23 mouse cellular contexts compared by ENCODE assay signal in the genomic region with DNA sequence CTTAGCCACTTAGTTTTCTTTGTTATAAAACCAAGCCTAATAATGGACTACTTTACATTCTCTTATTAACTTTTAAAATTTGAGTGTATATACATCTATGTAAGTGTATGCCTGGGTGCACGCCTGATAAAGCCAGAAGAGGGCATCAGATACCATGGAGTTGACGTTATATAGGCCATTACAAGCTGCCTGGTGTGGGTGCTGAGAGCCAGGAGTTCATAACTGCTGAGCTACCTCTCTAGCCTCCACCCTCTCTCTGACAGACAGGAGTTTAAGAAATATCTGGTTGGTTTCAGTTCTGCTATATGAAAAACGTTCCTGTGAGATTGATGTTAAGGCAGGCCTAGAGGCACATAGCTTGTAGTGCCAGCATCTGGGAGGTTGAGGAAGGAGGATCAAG. TPM values are rescaled to one million over a fixed set of nuclear protein-coding genes. Genes with fewer than 3 reads are reported as not detected.
DNase-seq lines count a peak whose midpoint lies in the region; ATAC-seq and TF ChIP-seq lines count a peak whose summit lies in the region.
"Had no signal": no experiment of that assay in that cellular context is flagged by ENCODE, and none has a peak within 500 bp of the region (broad histone marks: within the 10 kb centered on the region; RNA-seq: fewer than 3 reads in every experiment).

No protein-coding gene starts in this region.

- no peak for ATAC-seq in lung, embryonic 14.5 days (ENCODE audit: insufficient read depth)
- peak; percentile 94 for ATAC-seq in megakaryocyte progenitor cell, adult 5-6 weeks (replicated peaks; ENCODE audit: poor library complexity)
- ATAC-seq: forebrain, embryonic 14.5 days had no signal

- no peak overlapping the region for H3K9ac ChIP-seq in lung, embryonic 14.5 days
- H3K9ac ChIP-seq in CH12.LX (ENCODE audit: insufficient read depth, low read depth) = no peak overlapping the region
- H3K9ac ChIP-seq: embryonic facial prominence, embryonic 12.5 days; midbrain, embryonic 12.5 days had no signal

- peak; percentile 21 for TF ChIP-seq CTCF in lung, embryonic 14.5 days (IDR thresholded peaks at IDR 0.05; ENCODE audit: low read depth)
- peak in 1 of 2 experiments; percentile 45; a peak in 2 of 4 replicates for TF ChIP-seq CTCF in CH12.LX (conservative IDR thresholded peaks at IDR 0.05 in 1 of 2, IDR thresholded peaks at IDR 0.05 in 1 of 2; ENCODE audit: low read depth in 2 of 2, low read length in 2 of 2)

- H3K36me3 ChIP-seq in lung, embryonic 14.5 days (ENCODE audit: insufficient read depth) = peaks cover 36% of the 10 kb centered on the region
- peaks cover 42 to 69% of the 10 kb centered on the region in 2 experiments for H3K36me3 ChIP-seq in CH12.LX (replicated peaks in 1 of 2; ENCODE audit: control insufficient read depth in 1 of 2, insufficient read depth in 1 of 2, low read length in 1 of 2)

- no peak overlapping the region for H3K4me2 ChIP-seq in lung, embryonic 14.5 days
- no peak overlapping the region for H3K4me2 ChIP-seq in CH12.LX (ENCODE audit: insufficient read depth, low read depth, poor library complexity, severe bottlenecking)
- H3K4me2 ChIP-seq: embryonic facial prominence, embryonic 12.5 days; liver, embryonic 11.5 days; midbrain, embryonic 12.5 days had no signal

- dilution Hi-C loops in CH12.LX (cut with MboI; ENCODE audit: extremely low pct_ligation_motif_present, extremely low pct_unique_long_range_greater_than_20kb, low sequenced_read_pairs) = no loop called here

- peak; percentile 27 for TF ChIP-seq RAD21 in CH12.LX (IDR thresholded peaks at IDR 0.05; ENCODE audit: low read depth, low read length)

- TF ChIP-seq EP300 in CH12.LX (IDR thresholded peaks at IDR 0.05; ENCODE audit: low read length) = no peak

- DNase-seq in lung, embryonic 14.5 days = peak; percentile 15
- no peak for DNase-seq in lung, postnatal 25 days (ENCODE audit: low spot score)
- DNase-seq in 416B (ENCODE audit: low read depth) = peak; percentile 57
- peak; percentile 39 for DNase-seq in CH12.LX (ENCODE audit: extremely low read depth)
- no peak for DNase-seq in kidney, postnatal 25 days
- DNase-seq in retina, postnatal 1 day = no peak
- DNase-seq: adrenal gland, adult 2 months; cerebellum, adult 8-10 months; gastrocnemius, postnatal 25 days; kidney, adult 8-10 months; kidney, postnatal 14 days; layer of hippocampus, adult 9-11 months; right cerebral cortex, postnatal 14 days; spleen, adult 18-20 months had no signal

- no peak overlapping the region for H3K4me3 ChIP-seq in lung, embryonic 14.5 days (ENCODE audit: low read depth, low read length)
- H3K4me3 ChIP-seq in CH12.LX (replicated peaks in 1 of 3; ENCODE audit: low read depth in 2 of 3, low read length in 2 of 3, poor library complexity in 1 of 3) = no peak overlapping the region
- H3K4me3 ChIP-seq: embryonic facial prominence, embryonic 12.5 days; left cerebral cortex, adult 2 months; limb, embryonic 10.5 days; midbrain, embryonic 12.5 days; myocyte had no signal

- in situ Hi-C loops in CH12.LX (cut with MboI; ENCODE audit: low pct_ligation_motif_present, low pct_unique_long_range_greater_than_20kb, low sequenced_read_pairs) = no loop called here

- no peaks in the 10 kb centered on the region for H3K4me1 ChIP-seq in lung, embryonic 14.5 days (ENCODE audit: insufficient read depth)
- H3K4me1 ChIP-seq in CH12.LX (ENCODE audit: control insufficient read depth in 1 of 2, insufficient read depth in 2 of 2) = peaks cover 0 to 8% of the 10 kb centered on the region in 2 experiments; a peak in 2 of 4 replicates
- H3K4me1 ChIP-seq: embryonic facial prominence, embryonic 12.5 days; limb, embryonic 10.5 days; midbrain, embryonic 12.5 days had no signal

- no peak overlapping the region for H3K27ac ChIP-seq in lung, embryonic 14.5 days (ENCODE audit: low read depth)
- no peak overlapping the region for H3K27ac ChIP-seq in CH12.LX (ENCODE audit: insufficient read depth, low read depth)
- H3K27ac ChIP-seq: embryonic facial prominence, embryonic 12.5 days; left cerebral cortex, adult 2 months; limb, embryonic 10.5 days; macrophage; midbrain, embryonic 12.5 days had no signal

- 72% methylated on average over 3 of the region's 3 CpGs for WGBS in lung, embryonic 14.5 days

- no peaks in the 10 kb centered on the region for H3K9me3 ChIP-seq in lung, embryonic 14.5 days (ENCODE audit: low read depth, low read length)
- H3K9me3 ChIP-seq in CH12.LX (replicated peaks; ENCODE audit: low read length) = no peaks in the 10 kb centered on the region
- H3K9me3 ChIP-seq: embryonic facial prominence, embryonic 12.5 days; limb, embryonic 10.5 days; midbrain, embryonic 12.5 days had no signal

- no peak for TF ChIP-seq POLR2A in CH12.LX (IDR thresholded peaks at IDR 0.05; ENCODE audit: low read depth, low read length)

- H3K27me3 ChIP-seq in lung, embryonic 14.5 days (ENCODE audit: insufficient read depth, low read length) = no peaks in the 10 kb centered on the region
- H3K27me3 ChIP-seq in CH12.LX (replicated peaks) = no peaks in the 10 kb centered on the region
- H3K27me3 ChIP-seq: embryonic facial prominence, embryonic 12.5 days; midbrain, embryonic 12.5 days had no signal

- no peaks in the 10 kb centered on the region for H3K79me2 ChIP-seq in CH12.LX (replicated peaks; ENCODE audit: control insufficient read depth, extremely low read depth, insufficient read depth, poor library complexity, severe bottlenecking)

TF ChIP-seq in CH12.LX, 34 proteins besides CTCF, POLR2A, EP300 and RAD21:
- TF ChIP-seq MAFK (IDR thresholded peaks at IDR 0.05; ENCODE audit: insufficient replicate concordance, low read length) (no peak), JUND (conservative IDR thresholded peaks at IDR 0.05; ENCODE audit: low read depth, low read length) (no peak), GABPA (IDR thresholded peaks at IDR 0.05; ENCODE audit: insufficient replicate concordance, low read depth, low read length) (no peak), HCFC1 (IDR thresholded peaks at IDR 0.05; ENCODE audit: low read depth, low read length) (no peak), MXI1 (IDR thresholded peaks at IDR 0.05; ENCODE audit: low read depth, low read length) (no peak), UBTF (IDR thresholded peaks at IDR 0.05; ENCODE audit: low read depth, low read length) (no peak), SMC3 (IDR thresholded peaks at IDR 0.05; ENCODE audit: low read depth, low read length) (no peak), MEF2A (IDR thresholded peaks at IDR 0.05; ENCODE audit: borderline replicate concordance, low read depth, low read length) (no peak), IRF4 (IDR thresholded peaks at IDR 0.05; ENCODE audit: low read depth, low read length) (no peak), TCF12 (IDR thresholded peaks at IDR 0.05; ENCODE audit: low read depth, low read length) (no peak), KAT2A (IDR thresholded peaks at IDR 0.05; ENCODE audit: insufficient replicate concordance, low read length) (no peak), ZMIZ1 (IDR thresholded peaks at IDR 0.05; ENCODE audit: low read depth, low read length) (no peak), MYC (IDR thresholded peaks at IDR 0.05; ENCODE audit: low read depth, low read length) (no peak), CHD1 (IDR thresholded peaks at IDR 0.05; ENCODE audit: low read depth, low read length) (no peak), MAX (IDR thresholded peaks at IDR 0.05; ENCODE audit: low read length) (no peak), POLR2AphosphoS2 (IDR thresholded peaks at IDR 0.05; ENCODE audit: low read depth, low read length) (no peak)

RNA-seq across cellular contexts. Expression of a gene that starts 11.5 kb away (rescaled TPM):
- 21.9 and 24.5 TPM in 2 replicates for polyA plus RNA-seq in lung, embryonic 14.5 days (2014; fragmentation: Nextera tagmentation; extraction: Ambion mirVana)
- 19.9 and 20.5 TPM in 2 replicates for total RNA-seq in CH12.LX (2012; rRNA removed)
- 32.0 and 32.8 TPM in 2 replicates for total RNA-seq in CH12.LX (2014; rRNA removed)
- polyA plus RNA-seq in CH12.LX (2012; ENCODE audit: insufficient read length, low read depth) = 18.6 and 20.5 TPM in 2 replicates
- total RNA-seq in megakaryocyte progenitor cell, adult 5-6 weeks (2015) = 8.2 and 8.9 TPM in 2 replicates
- 8.7 and 8.9 TPM in 2 replicates for total RNA-seq in megakaryocyte progenitor cell, adult 5-6 weeks (2017)

RNA-seq across cellular contexts. Expression of a gene that starts 24.5 kb away (rescaled TPM):
- 6.3 and 8.0 TPM in 2 replicates for polyA plus RNA-seq in lung, embryonic 14.5 days (2014; fragmentation: Nextera tagmentation; extraction: Ambion mirVana)
- total RNA-seq in CH12.LX (2012; rRNA removed) (9.9 and 15.1 TPM in 2 replicates), CH12.LX (2014; rRNA removed) (3.4 and 3.5 TPM in 2 replicates)
- 12.1 and 13.3 TPM in 2 replicates for polyA plus RNA-seq in CH12.LX (2012; ENCODE audit: insufficient read length, low read depth)
- 0.83 and 1.2 TPM in 2 replicates for total RNA-seq in megakaryocyte progenitor cell, adult 5-6 weeks (2015)
- 0.58 and 1.7 TPM in 2 replicates for total RNA-seq in megakaryocyte progenitor cell, adult 5-6 weeks (2017)

RNA-seq across cellular contexts. Expression of a gene that starts 32.7 kb away (rescaled TPM):
- 466 and 476 TPM in 2 replicates for polyA plus RNA-seq in lung, embryonic 14.5 days (2014; fragmentation: Nextera tagmentation; extraction: Ambion mirVana)
- total RNA-seq in CH12.LX (2012; rRNA removed) (293 and 362 TPM in 2 replicates), CH12.LX (2014; rRNA removed) (601 and 717 TPM in 2 replicates)
- polyA plus RNA-seq in CH12.LX (2012; ENCODE audit: insufficient read length, low read depth) = 264 and 297 TPM in 2 replicates
- total RNA-seq in megakaryocyte progenitor cell, adult 5-6 weeks (2015) = 497 and 547 TPM in 2 replicates
- 395 and 400 TPM in 2 replicates for total RNA-seq in megakaryocyte progenitor cell, adult 5-6 weeks (2017)

RNA-seq across cellular contexts. Expression of a gene that starts 32.9 kb away (rescaled TPM):
- 77.2 and 82.6 TPM in 2 replicates for polyA plus RNA-seq in lung, embryonic 14.5 days (2014; fragmentation: Nextera tagmentation; extraction: Ambion mirVana)
- total RNA-seq in CH12.LX (2012; rRNA removed) (49.0 and 51.8 TPM in 2 replicates), CH12.LX (2014; rRNA removed) (50.0 and 60.8 TPM in 2 replicates)
- 43.0 and 48.8 TPM in 2 replicates for polyA plus RNA-seq in CH12.LX (2012; ENCODE audit: insufficient read length, low read depth)
- total RNA-seq in megakaryocyte progenitor cell, adult 5-6 weeks (2015) = 19.9 and 22.1 TPM in 2 replicates
- total RNA-seq in megakaryocyte progenitor cell, adult 5-6 weeks (2017) = 16.1 and 23.7 TPM in 2 replicates

Comparison
In these comparisons a context has a peak if more than half of its experiments do, and no peak if none do; other contexts are left out.
1. DNase-seq: peak in lung, embryonic 14.5 days (single experiment), 416B (single experiment) and CH12.LX (single experiment); none in lung, postnatal 25 days (single experiment), kidney, postnatal 25 days (0 of 2) and retina, postnatal 1 day (single experiment).